Mouse (Mus musculus): ENCODE results near the gene Spaca1.
"Not testable (repeated sequence)": the region's sequence is repeated elsewhere in the genome, so short reads cannot be mapped to it uniquely, and the experiment has no call there.

The Spaca1 gene

GRCm38 (mm10) chr4:34049571-34050255 lies at the start of gene Spaca1:
Gene Spaca1, minus strand, starts transcription at chr4:34050191.
- DNase-seq (ENCODE audit: extremely low spot score): peak; percentile 26

GRCm38 (mm10) chr4:34087286-34087685 lies 37.3 kb upstream of the Spaca1 start:
- DNase-seq (ENCODE audit: extremely low spot score): not testable (repeated sequence)

DNA sequence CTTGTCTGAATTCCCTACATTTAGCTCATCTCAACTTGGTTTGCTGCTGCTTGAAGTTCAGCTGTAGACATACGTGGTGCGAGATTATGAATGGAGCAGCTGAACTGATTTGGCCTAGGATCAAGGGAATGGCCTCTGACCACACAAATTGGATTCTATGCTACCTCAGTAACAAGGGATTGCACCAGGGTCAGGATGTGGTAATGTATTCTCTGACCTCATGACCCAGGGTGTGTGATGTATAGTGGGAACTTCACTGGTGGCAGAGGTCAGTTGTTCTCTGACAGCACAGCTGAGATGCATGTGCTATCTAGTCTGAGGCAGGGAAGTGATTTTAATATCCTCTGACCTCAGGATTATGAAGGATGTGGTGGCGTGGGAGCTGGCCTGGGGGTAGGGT lies 31.1 kb upstream of the Spaca1 start:
- peak; percentile 5 for DNase-seq (ENCODE audit: extremely low spot score)

GRCm38 (mm10) chr4:34069002-34069401 lies 19.0 kb upstream of the Spaca1 start:
- DNase-seq (ENCODE audit: extremely low spot score): no peak

DNA sequence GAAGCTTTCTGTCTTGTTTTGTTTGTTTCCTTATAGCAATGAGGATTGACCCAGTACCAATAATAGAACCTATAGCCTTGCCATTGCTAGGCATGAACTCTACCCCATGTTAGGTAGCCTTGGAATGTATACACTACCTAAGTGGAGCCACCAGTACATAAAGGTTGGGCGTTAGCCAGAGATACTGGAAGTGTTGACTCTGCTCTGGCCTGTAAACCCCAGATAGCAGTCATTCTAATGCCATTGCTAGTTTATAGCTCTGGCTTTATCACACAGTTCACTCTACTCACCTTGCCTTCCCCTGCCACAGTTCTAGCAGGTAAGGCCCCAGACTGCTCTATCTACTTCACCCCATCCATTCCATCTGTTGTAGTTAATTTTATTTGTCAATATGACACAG lies 8.3 kb upstream of the Spaca1 start:
- DNase-seq (ENCODE audit: extremely low spot score): no peak

- DNase-seq (ENCODE audit: extremely low spot score): no peak
These were observed 23.2 kb downstream of the Spaca1 start for GRCm38 (mm10) chr4:34026771-34027170.

DNA sequence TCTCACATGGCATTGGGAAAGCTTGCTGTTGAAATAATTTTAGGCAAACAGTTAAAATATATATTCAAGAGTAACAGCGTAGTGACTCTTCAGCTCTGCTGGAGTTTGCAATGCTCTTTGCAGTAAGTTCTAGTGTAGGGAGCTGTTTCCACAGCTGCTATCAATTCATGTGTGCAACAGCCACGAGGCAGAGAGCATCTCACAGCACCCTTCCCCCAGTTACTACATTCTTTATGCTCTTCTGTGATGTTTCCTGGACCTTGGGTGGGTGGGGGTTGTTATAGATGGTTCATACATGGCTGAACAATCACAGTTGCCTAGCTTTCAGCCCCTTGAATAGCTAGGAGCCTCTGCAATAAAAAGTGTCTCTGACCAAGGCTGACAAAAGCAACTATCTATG lies 28.5 kb downstream of the Spaca1 start:
- peak; percentile 11 for DNase-seq (ENCODE audit: extremely low spot score)

DNA sequence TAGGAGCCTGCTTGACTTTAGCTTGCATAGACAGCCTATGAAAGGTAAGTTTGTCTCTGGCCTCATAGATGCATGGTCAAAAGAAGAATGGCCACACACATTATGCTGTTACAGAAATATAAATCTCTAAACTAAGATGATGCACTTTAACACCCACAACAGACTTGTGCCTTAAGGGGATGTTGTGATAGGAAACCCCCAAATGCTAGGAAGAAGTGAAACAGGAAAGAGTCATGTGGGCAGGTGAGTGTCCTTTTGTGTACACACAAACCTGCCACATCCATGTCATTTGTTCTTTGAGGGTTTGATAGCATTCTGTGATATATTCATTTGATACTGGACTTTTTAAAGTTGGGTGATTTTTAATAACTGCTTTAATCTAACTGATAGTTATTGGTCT lies 53.6 kb downstream of the Spaca1 start:
- no peak for DNase-seq (ENCODE audit: extremely low spot score)

- DNase-seq (ENCODE audit: extremely low spot score): peak; percentile 4
These were observed 57.3 kb downstream of the Spaca1 start for GRCm38 (mm10) chr4:33992687-33993086.

DNA sequence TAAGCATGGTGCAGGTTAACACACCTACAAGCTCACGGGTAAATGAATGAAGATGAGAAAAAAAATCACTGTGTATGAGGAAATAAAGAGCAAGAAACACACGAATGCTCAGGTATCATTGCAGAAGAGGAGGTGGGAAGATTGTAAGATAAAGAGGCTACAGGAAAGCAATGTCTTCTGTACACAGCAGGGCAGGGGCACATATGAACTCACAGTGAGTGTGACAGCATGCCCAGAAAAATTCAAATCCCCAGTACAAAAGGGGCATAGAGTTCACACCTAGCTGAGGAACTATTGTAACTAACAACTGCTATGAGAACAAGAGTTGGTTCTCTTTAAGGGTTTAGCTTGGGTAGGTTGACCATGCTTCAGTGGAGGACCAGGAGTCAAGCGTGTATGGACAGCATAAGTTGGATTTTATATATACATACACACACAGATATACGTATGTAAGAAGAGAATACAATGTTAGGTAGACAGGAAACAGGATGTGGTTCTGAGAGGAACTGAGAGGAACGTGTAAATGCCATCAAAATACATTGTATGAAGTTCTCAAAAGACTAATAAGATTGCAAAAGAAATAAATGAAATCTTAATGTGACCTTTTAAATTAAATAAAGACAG lies 61.4 kb downstream of the Spaca1 start:
- DNase-seq (ENCODE audit: extremely low spot score): no peak

Data from embryo, embryonic 9.5 days (tissue).